Mouse (Mus musculus): ENCODE measurements around the gene Bsg.

DNA sequence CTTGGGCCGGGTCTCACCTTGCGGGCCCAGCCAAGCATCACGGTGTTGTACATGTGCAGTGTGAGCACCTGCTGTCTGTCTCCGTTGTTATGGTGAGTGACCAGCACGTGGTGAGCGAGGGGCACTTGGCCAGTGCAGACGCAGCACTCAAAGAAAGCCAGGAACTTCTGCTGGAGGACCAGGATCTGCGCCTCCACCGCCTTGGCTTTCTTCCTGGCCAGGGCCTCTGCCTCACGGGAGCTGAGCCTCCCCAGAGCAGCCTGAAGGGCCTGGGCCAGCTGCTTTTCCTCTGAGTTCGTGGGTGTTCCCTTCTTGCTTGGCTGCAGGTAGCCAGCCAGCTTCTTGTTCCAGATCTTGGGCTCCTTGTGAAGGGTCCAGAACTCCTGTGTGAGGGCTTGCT is 38.9 kb downstream of the Bsg start:
- TF ChIP-seq CHD2 (IDR thresholded peaks at IDR 0.05; ENCODE audit: low read depth, low read length): no peak
- TF ChIP-seq ZNF384 (IDR thresholded peaks at IDR 0.05; ENCODE audit: low read depth, low read length): no peak
- no peak for TF ChIP-seq MAFK (IDR thresholded peaks at IDR 0.05; ENCODE audit: insufficient read depth, low read depth, low read length)
- TF ChIP-seq ZC3H11A (IDR thresholded peaks at IDR 0.05; ENCODE audit: borderline replicate concordance, low read depth, low read length): no peak
